Mouse (Mus musculus) stomach, postnatal 0 days (tissue): Measurements from ENCODE around the gene Map2k5.

ENCODE experiments used
- CTCF ChIP-seq: IDR thresholded peaks from 2 replicates; pipeline ENCODE4 v1.5.1; 2016; ENCODE audit warnings: antibody characterized with exemption, low read depth, mild to moderate bottlenecking, moderate library complexity
- EP300 ChIP-seq: optimal IDR thresholded peaks from 2 replicates; pipeline ENCODE3; 2016; ENCODE audit warnings: antibody characterized with exemption

GRCm38 (mm10) chr9:63131957-63132602 lies 245.6 kb downstream of the Map2k5 start:
- TF ChIP-seq EP300, result no peak
- no peak for TF ChIP-seq CTCF
